Mouse (Mus musculus) ES-E14 (cell line): ENCODE results near the gene Apol7c. TPM values are rescaled to one million over a fixed set of nuclear protein-coding genes. Genes with fewer than 3 reads are reported as not detected.

Experiments
- DNase-seq: peaks from one replicate; pipeline ENCODE4 v3.0.0-alpha.2; 2013; ENCODE audit warnings: low read depth, low spot score
- H3K27ac ChIP-seq: 2 replicates; pipeline ENCODE4 v1.5.1; 2012; ENCODE audit warnings: low read depth, mild to moderate bottlenecking, low read length, moderate library complexity, mixed read lengths; ENCODE audit not compliant: poor library complexity, insufficient read depth, severe bottlenecking
- H3K36me3 ChIP-seq: 2 replicates; pipeline ENCODE4 v1.6.1; 2012; ENCODE audit warnings: mild to moderate bottlenecking, low read length, moderate library complexity, mixed read lengths; ENCODE audit not compliant: control insufficient read depth, poor library complexity, insufficient read depth, severe bottlenecking
- H3K4me1 ChIP-seq, 2 experiments: fragments of 150-350 bp in 1 of 2; sonication (generic) in 1 of 2; 2 replicates each; pipeline ENCODE4 v1.6.1; 2012; ENCODE audit warnings: low read length in 2 of 2, mild to moderate bottlenecking in 1 of 2, mixed read lengths in 1 of 2; ENCODE audit not compliant: control insufficient read depth in 2 of 2, insufficient read depth in 2 of 2, poor library complexity in 1 of 2
- H3K4me3 ChIP-seq, 2 experiments: fragments of 150-350 bp in 1 of 2; sonication (generic) in 1 of 2; 2 replicates each; pipeline ENCODE4 v1.5.1; 2012; ENCODE audit warnings: low read length in 2 of 2, low read depth in 1 of 2, mild to moderate bottlenecking in 1 of 2, mixed read lengths in 1 of 2; ENCODE audit not compliant: insufficient read depth in 1 of 2, poor library complexity in 1 of 2, severe bottlenecking in 1 of 2
- H3K9ac ChIP-seq: 2 replicates; pipeline ENCODE4 v1.6.1; 2012; ENCODE audit warnings: low read depth, mild to moderate bottlenecking, low read length, mixed read lengths; ENCODE audit not compliant: poor library complexity, insufficient read depth, severe bottlenecking
- H3K9me3 ChIP-seq: fragments of 150-350 bp; sonication (generic); 2 replicates; pipeline ENCODE4 v1.6.1; 2012; ENCODE audit warnings: low read depth, mild to moderate bottlenecking, low read length; ENCODE audit not compliant: control insufficient read depth, insufficient read depth
- CHD2 ChIP-seq: IDR thresholded peaks from 2 replicates; pipeline ENCODE4 v1.6.1; 2014; ENCODE audit warnings: mild to moderate bottlenecking, low read depth, low read length, inconsistent platforms
- HCFC1 ChIP-seq: IDR thresholded peaks from 2 replicates; pipeline ENCODE4 v1.6.1; 2012; ENCODE audit warnings: low read length, inconsistent platforms, borderline replicate concordance; ENCODE audit not compliant: insufficient read depth
- MAFK ChIP-seq: IDR thresholded peaks from 2 replicates; pipeline ENCODE4 v1.6.1; 2014; ENCODE audit warnings: mild to moderate bottlenecking, low read depth, low read length, inconsistent platforms; ENCODE audit not compliant: insufficient read depth
- ZC3H11A ChIP-seq: IDR thresholded peaks from 2 replicates; pipeline ENCODE4 v1.6.1; 2012; ENCODE audit warnings: low read depth, mild to moderate bottlenecking, inconsistent platforms, low read length, borderline replicate concordance
- ZNF384 ChIP-seq: IDR thresholded peaks from 2 replicates; pipeline ENCODE4 v1.6.1; 2012; ENCODE audit warnings: low read depth, low read length, inconsistent platforms
- in situ Hi-C, 2 experiments: fragments of 600-800 bp; cut with MboI; formaldehyde crosslinking; loops; one replicate each; pipeline ENCODE4 v1.15.1; 2025; ENCODE audit warnings: low sequenced_read_pairs in 2 of 2, inconsistent platforms in 1 of 2; ENCODE audit not compliant: unreplicated experiment in 2 of 2
- total RNA-seq: library from RNA; depleted of rRNA; stranded (reverse); fragments of 300-350 nt; gene quantifications from 2 replicates; pipeline ENCODE4 v1.2.3, GENCODE M21; 2012; rRNA removed

Gene Apol7c
- not detected in 2 replicates for total RNA-seq

DNA sequence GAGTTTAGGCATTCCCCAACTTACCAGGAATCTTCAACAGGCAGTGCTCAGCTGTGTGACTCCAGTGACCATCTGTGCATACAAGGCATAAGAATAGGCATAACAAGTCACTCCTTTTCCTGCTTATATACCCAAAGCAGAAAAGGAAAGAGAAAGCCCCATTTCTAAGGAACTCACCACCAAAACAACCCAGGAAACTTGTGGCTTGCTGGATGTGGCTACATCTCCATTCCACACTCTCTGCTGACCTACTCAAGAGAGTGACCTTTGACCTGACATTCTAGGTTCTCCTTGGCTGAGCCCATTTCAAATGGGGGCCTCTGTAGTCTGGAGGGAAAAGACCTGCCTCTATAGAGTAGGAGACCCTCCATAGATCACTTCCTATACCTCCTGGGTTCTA lies at the start of gene Apol7c:
Gene Apol7c (minus strand): TSS at position 101 of the 400 bp plus-strand sequence.
- in situ Hi-C loops, result no loop called here
- Histone ChIP-seq H3K9ac (no peak within 1 kb of the TSS), H3K36me3 (no peaks in the 10 kb centered on the region), H3K4me3 (no peak within 1 kb of the TSS), H3K9me3 (no peaks in the 10 kb centered on the region), H3K4me1 (no peaks in the 10 kb centered on the region), H3K27ac (no peak within 1 kb of the TSS)
- DNase-seq, result no peak
- TF ChIP-seq CHD2 (no peak), MAFK (no peak), ZNF384 (no peak), ZC3H11A (no peak), HCFC1 (no peak)

DNA sequence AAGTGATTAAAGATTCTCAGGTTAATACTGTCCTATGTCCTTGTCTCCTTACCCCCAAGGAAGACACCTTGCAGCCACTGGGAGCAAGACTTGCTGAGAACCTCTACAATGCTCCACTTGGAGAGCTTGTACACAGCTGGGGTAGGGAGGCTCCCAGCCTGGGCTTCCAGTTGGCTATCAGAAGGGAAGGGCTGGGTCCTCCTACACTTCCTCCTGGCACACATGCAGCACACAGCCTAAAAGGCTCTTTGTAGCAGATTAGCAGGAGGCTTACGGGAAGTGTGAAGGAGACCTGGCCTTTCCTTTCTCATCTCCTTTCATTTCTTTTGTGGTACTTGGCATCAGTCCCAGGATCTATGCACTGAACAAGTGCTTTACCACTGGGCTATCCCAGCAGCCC lies 48.6 kb upstream of the Apol7c start:
- no peak for DNase-seq
- no peak overlapping the region for H3K9ac ChIP-seq
- H3K27ac ChIP-seq, result no peak overlapping the region
- H3K4me1 ChIP-seq, result no peaks in the 10 kb centered on the region
- no peak for TF ChIP-seq ZC3H11A
- TF ChIP-seq HCFC1, result no peak
- H3K9me3 ChIP-seq, result no peaks in the 10 kb centered on the region
- in situ Hi-C loops, result no loop called here
- H3K4me3 ChIP-seq, result no peak overlapping the region
- H3K36me3 ChIP-seq, result no peaks in the 10 kb centered on the region

DNA sequence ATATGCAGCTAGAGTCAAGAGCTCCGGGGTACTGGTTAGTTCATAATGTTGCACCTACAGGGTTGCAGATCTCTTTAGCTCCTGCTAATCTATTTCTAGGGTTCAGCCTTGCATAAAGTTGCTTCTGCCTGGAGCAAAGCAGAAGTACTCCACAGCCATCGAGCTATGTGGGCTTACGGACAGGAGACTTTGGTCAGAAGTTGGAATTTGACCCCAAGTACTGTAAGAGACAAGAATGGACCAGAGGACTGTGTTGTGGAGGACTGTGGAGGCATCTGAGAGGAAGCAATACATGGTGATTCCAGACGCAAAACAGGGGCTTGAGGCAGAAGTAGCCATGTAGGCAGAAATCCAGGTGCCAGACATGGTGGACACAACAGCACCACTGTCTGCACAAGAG lies 46.2 kb upstream of the Apol7c start:
- TF ChIP-seq CHD2 (no peak), ZC3H11A (no peak), MAFK (no peak), HCFC1 (no peak), ZNF384 (no peak)
- in situ Hi-C loops, result no loop called here
- Histone ChIP-seq H3K9ac (no peak overlapping the region), H3K4me1 (no peaks in the 10 kb centered on the region), H3K4me3 (no peak overlapping the region), H3K36me3 (no peaks in the 10 kb centered on the region), H3K27ac (no peak overlapping the region), H3K9me3 (no peaks in the 10 kb centered on the region)
- DNase-seq, result no peak

DNA sequence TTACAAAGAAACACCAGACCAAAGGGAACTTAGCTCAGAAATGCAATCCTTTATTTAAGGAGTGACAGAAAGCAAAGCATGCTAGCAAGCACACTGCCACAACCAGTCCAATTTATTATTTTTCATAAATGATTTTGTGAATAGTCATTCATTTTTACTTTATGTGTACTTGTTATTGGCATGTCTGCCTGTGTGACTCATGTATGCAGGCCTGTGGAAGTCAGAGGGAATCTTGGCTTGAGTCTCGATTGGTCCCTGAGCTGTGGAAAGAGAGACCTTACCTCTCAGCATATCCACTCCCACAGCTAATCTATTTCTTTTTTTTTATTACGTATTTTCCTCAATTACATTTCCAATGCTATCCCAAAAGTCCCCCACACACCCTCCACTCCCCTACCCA lies 45.7 kb upstream of the Apol7c start:
- in situ Hi-C loops, result no loop called here
- no peaks in the 10 kb centered on the region for H3K36me3 ChIP-seq
- no peaks in the 10 kb centered on the region for H3K4me1 ChIP-seq
- DNase-seq, result no peak
- TF ChIP-seq ZC3H11A (no peak), ZNF384 (no peak), CHD2 (no peak), HCFC1 (no peak), MAFK (no peak)
- no peak overlapping the region for H3K27ac ChIP-seq
- H3K9me3 ChIP-seq, result no peaks in the 10 kb centered on the region
- no peak overlapping the region for H3K4me3 ChIP-seq
- no peak overlapping the region for H3K9ac ChIP-seq

DNA sequence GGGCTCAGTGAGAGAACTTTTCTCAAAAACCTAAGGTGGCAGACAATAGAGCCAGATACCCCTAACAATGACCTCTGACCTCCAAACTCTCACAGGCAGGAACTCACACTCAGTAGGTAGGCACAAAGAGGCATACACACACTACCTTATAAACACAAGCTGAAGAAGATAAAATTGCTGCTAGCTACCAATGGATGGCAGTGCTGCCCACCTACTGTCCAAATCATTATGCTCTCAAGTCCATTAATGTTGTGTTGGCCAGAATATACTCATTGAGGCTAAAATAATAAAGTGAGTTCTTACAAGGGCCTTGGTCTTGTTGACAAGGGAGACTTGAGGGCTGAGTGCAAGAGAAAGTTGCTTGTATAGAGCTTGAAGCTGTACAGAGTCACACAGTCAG lies 30.1 kb upstream of the Apol7c start:
- in situ Hi-C loops, result no loop called here
- Histone ChIP-seq H3K9ac (no peak overlapping the region), H3K9me3 (no peaks in the 10 kb centered on the region), H3K4me3 (no peak overlapping the region), H3K36me3 (no peaks in the 10 kb centered on the region), H3K4me1 (peaks cover 0 to 4% of the 10 kb centered on the region in 2 experiments; a peak in 1 of 4 replicates), H3K27ac (no peak overlapping the region)
- TF ChIP-seq HCFC1 (no peak), ZNF384 (no peak), ZC3H11A (no peak), MAFK (no peak), CHD2 (no peak)
- DNase-seq, result no peak
